Mouse (Mus musculus): Measurements from ENCODE around the gene Tbc1d15.

GRCm38 (mm10) chr10:115248041-115248440 lies 3.2 kb downstream of the Tbc1d15 start:
- TF ChIP-seq POLR2A (IDR thresholded peaks at IDR 0.05; ENCODE audit: low read depth, low read length), result no peak
- no peak for TF ChIP-seq CTCF (IDR thresholded peaks at IDR 0.05; ENCODE audit: extremely low read depth, insufficient read length, insufficient replicate concordance, low read depth, low read length)
